Mouse (Mus musculus): ENCODE data around the gene Dera. TPM values are rescaled to one million over a fixed set of nuclear protein-coding genes. Genes with fewer than 3 reads are reported as not detected.

Dera gene
- 75.2 TPM for polyA plus RNA-seq (2017; shearing (Covaris generic))

DNA sequence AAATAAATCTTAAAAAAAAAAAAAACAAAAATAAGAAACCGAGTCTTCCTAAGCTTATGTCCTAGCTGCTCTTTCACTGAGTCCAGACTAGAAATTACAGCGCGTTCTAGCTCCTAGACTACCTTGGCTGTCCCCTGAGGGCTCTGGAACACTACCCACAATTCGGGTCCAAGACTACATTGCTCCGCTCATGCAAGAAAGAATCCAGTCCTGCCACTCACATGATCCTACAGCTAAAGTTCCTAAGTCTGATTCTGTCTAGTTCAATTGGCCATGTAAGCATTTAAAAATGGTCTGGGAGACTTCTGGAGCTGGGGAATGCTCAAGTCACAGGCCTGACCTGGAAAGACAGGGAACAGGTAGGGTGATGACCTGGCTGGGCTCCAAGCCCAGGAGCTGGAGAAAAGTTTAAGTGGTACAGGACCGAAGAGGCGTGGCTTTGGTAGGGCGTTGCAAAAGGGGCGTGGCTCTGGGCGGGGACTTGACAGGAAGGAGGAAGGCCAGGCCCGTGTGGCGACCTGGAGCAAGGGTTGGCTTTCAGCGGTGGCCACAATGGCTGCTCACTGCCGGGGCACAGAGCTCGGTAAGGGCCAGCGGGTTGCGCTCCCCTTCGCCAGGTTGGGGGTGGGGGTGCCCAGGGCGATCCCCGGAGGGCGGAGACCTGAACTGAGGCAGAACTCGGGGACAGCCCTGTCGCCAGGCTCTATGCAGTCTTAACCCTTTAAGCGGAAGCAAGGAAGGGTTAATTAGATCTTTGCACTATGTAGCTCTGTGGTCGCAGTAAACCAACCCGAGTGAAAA, at the start of gene Dera:
Gene Dera, plus strand, starts transcription at position 491 of the 801 bp plus-strand sequence.

GRCm38 (mm10) chr6:137734846-137735609, 19.3 kb upstream of the Dera start, which contains the start of gene Strap:
Gene Strap, plus strand, starts transcription at chr6:137735078.

Other genes with a start within 250 kb of the Dera start
- gene Eps8, start 99.7 kb upstream of the Dera start, polyA plus RNA-seq (2017; shearing (Covaris generic)): 0.22 TPM
- 52.2 TPM for gene Strap, start 19.5 kb upstream of the Dera start, polyA plus RNA-seq (2017; shearing (Covaris generic))

All from inflammation-experienced regulatory T-cells, adult 16 weeks (primary cell).